Mouse (Mus musculus): ENCODE measurements at regions not wholly inside any gene's neighbourhood (a gene's known extent, or its start where the extent isn't known, plus 50 kb on each side); places are given as distances from the start of the nearest gene placed in this dataset.
A peak's percentile ranks its signal among the peaks of the same experiment; 100 is the strongest.

DNA sequence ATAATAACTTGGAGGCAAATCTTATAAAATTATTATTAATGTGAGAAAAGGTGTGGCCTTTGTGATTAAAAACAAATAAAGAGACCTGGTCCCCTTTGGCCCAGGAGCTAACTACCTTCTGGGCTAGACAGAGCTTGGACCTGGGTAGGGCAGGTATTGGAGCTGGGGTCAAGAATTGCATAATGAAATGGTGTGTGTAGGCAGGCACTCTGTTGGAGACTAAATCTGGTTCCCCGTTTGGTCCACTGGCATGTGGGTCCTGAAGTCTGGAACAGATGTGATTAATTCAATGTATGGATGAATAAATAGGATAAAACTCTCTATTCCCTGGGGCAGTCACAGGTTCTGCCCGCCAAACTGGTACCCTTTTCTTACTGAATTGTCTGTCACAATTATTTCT lies 301.3 kb upstream of the Clnk start:
- DNase-seq (ENCODE audit: low spot score in 2 of 2), result no peak

DNA sequence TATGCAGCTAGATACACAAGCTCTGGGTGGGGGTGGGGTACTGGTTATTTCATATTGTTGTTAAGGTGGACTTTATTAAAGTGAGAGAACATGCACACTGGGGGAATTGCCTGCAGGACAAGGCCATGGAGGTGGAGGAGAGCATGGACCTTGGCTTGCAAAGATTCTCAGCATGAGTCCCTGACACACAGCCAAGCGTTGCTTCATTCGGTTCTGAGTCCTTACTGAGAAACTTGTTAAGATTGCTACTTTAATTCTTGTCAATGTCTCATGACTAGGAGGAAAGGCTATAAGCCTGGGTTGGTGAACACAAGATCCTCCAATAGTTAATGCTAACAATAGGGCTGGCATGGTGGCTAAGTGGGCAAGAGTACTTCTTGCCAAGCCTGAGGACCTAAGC lies 300.3 kb upstream of the Clnk start:
- no peak for DNase-seq (ENCODE audit: low spot score in 2 of 2)

DNA sequence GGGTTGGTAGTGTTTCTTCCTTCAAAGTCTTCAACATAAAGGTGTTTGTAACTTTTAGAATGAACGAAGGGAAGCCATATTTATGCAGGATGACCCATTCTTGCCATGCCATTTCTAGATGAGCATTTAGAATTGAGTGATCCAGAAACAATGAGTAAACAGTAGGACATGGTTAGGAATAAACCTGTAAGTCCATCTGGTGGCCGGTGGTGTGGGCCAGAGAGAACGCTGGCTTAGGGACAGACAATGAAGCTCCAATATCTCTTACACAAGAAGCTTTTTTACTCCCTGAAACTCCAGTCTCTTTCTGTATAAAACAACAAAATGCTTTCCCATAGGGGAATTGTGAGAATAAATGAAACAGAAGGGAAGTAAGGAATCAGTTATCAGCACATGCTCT lies 296.9 kb upstream of the Clnk start:
- no peak for DNase-seq (ENCODE audit: low spot score in 2 of 2)

DNA sequence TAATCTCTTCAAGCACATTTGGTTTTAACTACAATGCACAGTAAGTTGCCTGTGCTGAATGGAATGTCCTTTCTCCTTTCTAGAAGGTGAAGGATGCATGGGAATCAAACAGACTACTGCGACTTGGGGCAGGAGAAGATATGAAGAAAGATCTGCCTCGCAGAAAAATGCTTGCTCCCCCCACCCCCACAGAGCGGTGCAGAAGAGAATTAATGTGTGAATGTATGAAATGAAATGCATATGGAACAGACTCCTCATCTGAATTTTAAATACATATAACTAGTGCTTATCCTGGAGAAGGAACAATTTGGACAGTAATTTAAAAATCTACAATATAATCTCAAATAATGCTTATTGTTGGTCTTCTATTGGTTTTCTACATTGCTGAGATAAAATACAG lies 283.0 kb upstream of the Clnk start:
- DNase-seq (ENCODE audit: low spot score in 2 of 2), result no peak

DNA sequence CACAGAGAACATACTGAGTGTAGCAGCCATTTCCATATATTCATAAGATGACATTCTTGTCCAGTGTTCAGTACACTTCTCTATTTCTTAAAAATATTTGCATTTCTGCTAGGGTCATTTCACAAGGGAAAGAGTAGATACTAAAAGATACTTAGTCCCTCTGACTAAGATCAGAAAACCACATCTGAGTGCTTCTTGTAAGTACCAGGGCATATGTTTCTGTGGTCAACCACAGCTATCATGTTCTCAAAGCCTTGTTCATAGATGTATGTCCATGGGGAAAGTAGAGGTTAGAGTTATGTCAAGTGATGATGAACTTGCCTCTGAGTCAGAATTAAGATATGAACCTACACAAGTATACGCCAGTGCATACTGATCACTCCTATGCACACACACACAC lies 279.2 kb upstream of the Clnk start:
- no peak for DNase-seq (ENCODE audit: low spot score in 2 of 2)

DNA sequence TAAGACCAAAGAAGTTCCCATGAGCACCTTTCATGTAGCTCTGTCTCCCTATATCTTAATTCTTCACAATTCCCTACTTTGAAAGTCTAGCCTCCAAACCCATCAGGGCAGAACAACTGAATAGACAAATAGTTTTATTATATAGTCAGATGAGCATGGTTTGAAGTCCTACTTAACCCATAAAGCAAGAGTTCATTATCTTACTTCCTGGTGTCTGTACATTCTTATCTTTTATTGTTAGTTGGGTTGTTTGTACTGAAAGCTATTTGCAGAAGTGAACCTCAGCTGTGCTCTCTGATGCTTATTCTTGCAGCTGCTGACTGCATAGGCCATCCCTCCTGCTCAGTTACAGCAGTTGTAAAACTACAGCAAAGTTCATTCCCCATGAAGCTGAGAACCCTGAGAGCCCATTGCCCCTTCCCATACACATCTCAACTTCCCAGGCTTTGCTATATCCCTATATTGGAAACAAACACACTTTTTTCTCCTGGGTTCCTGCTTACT lies 276.7 kb upstream of the Clnk start:
- no peak for DNase-seq (ENCODE audit: low spot score in 2 of 2)

DNA sequence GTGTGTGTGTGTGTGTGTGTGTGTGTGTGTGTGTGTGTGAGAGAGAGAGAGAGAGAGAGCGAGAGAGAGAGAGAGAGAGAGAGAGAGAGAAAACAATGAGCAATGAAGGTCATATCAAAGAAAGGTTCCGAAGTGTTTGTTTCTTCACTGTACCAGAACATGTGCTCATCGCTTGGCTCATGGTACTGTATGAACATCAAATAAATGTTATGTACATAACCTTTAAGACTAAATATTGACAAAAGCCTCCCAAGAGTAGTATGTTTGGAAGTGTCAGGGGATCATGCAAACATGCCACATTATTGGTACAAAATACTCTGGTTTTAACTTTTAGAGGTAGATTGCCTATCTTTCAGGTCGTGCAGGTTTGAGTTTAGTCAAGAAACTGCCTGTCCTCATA lies 275.3 kb upstream of the Clnk start:
- DNase-seq (ENCODE audit: low spot score in 2 of 2), result no peak

DNA sequence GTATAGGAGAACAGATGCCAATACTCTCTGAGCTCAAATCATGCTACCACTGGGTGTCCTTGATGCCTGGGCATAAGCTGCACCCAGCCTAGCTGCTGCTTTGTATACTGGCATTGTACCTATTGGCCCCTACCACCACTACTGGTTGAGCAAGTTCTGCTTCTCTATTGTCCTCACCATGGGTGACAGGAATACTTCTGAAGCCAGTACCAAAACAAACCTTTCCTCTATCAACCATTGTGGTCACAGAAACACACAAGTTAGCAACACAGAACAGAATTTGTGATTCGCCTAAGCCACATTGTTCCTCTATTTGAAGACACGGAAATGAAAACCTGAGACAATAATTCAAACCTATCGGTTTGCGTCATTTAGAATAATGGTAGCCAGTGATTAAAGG lies 274.3 kb upstream of the Clnk start:
- no peak for DNase-seq (ENCODE audit: low spot score in 2 of 2)

DNA sequence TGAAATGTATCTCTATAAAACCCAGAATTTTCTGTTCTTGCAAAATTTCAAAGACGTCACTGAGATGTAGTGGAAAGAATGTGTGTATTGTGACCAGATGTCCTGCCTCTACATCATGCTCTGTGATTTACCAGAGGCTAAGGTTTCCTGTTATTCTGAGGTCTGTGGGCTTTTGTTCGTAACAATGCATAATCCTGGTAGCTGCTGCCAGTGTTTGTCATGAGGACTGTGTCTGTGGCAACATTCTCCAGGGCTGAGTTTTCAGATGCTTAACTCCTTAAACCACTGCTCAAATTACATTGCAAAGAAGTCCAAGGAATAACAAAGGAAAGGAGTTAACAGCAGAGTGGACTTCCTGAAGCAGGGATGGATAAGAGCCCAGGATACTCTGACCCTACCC lies 269.0 kb upstream of the Clnk start:
- no peak for DNase-seq (ENCODE audit: low spot score in 2 of 2)

DNA sequence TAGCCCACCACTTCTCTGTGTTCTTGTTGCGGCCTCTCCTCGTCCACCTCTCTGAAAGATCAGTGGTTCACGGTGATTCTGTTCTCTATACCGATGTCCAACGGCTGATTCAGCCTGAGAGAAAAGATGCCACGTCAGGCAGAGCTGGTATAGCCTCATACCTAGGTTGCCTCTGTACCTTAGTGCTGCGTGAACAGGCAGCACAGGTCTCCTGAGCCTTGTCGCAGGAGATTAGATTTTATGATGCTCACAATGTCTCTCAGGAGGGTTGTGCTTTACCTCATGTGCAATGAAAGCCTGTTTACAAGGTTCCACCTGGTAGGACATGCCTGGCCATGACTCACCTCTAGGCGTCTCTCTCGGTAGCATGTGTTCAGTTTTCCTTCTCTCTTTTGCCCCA lies 267.6 kb upstream of the Clnk start:
- DNase-seq (ENCODE audit: low spot score in 2 of 2), result no peak

DNA sequence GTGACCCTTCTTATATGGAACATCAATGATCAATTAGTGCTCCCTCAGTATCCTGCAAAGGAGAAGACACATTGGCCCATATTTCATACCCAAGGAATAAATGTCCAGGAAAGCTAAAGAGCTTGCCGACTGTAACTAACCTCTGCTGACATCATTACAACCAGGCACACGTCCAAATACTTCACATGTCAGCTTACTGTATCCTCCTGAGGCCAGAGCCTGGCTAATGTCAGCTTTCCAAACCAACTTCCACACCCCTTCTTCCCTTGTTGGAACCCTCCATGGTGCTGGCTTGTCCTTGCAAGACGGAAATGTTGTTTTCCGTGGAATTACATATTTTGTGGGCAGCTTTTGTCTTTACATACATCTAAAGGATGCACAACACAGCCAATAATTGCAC lies 267.0 kb upstream of the Clnk start:
- DNase-seq (ENCODE audit: low spot score in 2 of 2), result no peak

DNA sequence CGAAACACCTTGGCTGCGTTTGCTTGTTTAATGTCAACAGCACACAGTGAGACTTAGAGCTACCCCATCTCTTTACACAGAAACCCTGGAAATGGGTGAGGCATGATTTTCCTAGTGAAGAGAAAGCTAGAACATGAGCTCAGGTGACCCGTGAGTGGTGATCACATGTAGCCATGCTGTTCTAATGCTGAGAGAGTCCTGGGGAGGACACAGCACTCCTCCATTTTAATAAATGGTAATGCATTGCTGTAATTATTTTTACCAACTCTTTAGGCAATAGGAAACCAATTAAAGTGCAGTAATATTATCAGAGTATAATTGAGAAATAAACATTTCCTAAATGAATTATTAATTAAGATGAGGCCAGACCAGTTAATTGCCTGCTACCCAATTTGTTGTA lies 261.8 kb upstream of the Clnk start:
- no peak for DNase-seq (ENCODE audit: low spot score in 2 of 2)

DNA sequence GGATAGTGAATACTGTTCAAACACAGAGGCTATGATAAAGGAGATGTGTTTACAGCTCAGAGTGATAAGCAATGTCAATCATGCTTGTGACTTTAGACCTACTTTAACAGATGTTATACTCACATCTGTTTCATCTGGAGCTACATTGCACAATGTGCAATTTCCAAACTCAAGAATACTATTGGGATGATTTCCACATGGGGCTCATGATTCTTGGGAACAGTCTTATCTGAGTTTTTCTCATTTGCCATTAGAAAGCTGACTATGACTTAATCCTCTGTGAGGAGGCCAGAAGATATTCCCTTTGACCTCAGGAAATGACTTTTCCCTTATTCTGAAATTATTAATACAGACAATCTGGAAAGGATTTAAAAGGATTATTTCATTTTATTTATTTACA lies 252.3 kb upstream of the Clnk start:
- no peak for DNase-seq (ENCODE audit: low spot score in 2 of 2)

DNA sequence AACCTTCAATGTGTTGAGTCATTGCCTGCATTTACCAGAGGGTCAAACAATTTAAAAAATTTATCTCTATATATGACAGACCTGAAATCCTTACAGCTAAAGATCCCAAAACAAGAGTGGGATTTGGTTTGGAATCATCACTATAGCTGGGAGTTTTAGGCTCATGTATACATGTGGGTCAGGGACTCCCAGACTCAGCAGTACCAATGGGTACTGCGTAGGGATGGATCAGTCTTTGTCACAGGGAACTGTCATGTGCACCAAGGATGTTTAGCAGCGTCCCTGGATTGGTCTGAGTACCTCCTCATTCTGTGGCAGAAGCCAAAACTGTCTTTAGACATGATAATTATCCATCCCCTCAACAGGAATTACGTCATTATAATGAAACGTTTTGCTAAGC lies 250.2 kb upstream of the Clnk start:
- DNase-seq (ENCODE audit: low spot score in 2 of 2), result no peak

DNA sequence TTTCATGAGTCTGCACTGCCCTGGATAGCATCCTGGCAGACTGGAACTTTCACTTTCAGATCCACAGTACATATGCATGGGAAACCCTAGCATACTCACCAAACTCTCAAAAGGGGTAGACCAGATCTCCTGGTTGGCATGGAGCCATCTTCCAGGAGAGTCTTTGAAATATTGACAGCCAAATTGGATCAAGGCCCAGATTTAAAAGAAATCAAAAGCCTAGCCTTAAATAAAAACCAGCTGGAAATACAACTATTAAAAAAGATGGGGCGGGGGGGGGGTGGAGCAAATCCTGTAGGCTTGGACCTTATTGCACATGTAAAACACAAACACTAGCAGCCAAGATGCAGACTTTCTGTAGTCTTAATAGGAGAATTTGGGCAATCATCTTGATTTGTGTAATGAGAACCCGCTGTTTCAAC lies 249.7 kb upstream of the Clnk start:
- DNase-seq (ENCODE audit: low spot score in 2 of 2), result no peak

DNA sequence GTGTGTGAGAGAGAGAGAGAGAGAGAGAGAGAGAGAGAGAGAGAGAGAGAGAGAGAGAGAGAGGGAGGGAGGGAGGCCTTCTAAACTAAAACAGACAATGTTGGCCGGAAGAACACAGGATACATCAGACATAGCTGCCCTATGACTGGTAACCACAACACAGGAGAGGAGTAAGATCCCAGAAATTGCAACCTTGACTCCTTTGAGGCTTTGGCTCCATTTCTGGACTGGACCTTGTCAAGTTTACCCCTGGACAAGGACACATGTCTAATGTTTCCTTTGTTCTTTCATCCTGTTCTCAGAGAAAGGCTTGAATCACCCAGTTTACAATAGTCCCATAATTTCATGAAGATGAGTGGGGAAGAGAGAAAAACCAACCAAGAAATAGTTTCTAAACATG lies 233.7 kb upstream of the Clnk start:
- DNase-seq (ENCODE audit: low spot score in 2 of 2), result no peak

DNA sequence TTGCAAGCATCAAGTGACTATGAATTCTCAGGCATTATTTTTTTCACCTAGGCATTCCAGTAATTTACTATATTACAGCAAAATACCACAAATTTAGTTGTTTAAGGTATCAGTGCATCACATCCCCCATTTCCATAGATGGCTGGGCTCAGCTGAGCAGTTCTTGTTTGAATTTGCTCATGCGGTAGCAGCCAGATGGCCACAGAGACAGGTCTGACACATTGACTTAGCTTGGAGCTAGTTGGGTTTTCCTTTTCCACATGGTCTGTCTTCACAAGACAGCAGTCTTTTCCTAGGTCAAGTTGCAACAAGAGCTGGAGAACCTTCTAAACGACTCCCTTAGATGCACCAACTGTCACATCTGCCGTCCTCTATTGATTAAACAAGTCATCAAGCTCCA lies 232.9 kb upstream of the Clnk start:
- no peak for DNase-seq (ENCODE audit: low spot score in 2 of 2)

DNA sequence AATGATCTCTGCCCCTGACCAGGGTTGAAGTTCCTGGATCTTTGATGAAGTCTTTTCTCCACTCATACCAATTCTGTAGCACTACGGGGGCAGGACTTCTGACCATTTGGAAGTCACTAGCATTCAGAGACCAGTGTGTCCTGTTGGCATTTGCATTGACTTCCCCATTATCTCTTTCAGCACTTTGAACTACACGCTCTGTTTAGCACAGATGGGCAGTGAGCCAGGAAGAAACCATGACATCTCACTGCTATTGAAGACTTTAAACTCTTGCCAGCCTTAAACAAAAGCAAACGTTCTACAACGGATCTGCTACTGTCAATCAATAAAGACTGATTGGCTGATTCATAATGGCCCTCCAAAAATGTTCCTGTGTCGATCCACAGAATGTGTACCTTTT lies 222.5 kb upstream of the Clnk start:
- DNase-seq (ENCODE audit: low spot score in 2 of 2), result no peak

DNA sequence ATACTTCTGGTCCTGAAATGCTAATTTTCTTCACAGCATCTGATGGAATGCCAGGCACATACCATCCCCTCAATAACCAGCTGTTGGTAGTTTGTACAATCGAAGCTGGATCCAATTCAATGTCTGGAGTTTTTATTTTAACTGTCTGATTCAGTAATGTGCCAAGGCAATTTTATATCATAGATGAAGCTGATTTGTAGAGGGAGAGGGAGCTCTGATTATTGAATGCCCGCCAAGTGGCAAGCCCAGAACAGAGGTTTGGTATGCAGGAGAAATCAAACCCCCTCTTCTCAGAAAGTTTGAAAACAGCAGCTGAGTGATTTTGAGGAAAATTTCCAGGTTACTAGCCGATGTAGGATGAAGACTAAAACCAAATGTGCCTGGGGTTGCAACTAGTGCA lies 218.3 kb upstream of the Clnk start:
- no peak for DNase-seq (ENCODE audit: low spot score in 2 of 2)

DNA sequence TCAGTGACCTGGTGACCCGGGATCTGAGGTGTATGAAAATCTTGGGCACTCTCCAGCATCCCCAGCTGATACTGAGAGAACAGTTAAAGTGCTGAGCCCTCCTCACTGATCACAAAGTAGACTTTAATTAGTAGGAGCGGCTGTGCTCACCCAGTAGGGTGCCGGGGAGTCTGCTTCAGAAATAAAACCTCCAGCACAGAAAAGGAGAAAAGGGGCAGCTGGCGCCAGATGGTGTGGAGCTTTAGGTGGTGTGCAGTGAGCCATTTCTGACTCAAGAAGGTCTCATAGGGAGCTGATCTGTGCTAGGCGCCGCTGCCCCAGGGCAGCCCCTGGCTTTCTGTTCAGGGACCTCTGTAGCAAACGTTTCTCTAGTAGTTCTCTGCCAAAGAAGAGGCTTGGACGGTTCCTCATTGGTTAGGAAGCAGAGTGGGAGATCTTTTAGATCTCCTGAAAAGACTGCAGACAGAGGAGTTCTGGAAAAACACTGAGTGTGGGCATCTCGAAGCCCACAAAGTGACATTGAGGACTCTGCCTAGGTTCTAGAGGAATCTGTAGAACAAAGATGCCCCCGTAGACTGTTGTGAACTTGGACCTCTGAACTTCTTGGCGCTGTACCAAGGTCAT lies 200.1 kb upstream of the Clnk start:
- DNase-seq (ENCODE audit: low spot score in 2 of 2), result peak; percentile 9 to 25

DNA sequence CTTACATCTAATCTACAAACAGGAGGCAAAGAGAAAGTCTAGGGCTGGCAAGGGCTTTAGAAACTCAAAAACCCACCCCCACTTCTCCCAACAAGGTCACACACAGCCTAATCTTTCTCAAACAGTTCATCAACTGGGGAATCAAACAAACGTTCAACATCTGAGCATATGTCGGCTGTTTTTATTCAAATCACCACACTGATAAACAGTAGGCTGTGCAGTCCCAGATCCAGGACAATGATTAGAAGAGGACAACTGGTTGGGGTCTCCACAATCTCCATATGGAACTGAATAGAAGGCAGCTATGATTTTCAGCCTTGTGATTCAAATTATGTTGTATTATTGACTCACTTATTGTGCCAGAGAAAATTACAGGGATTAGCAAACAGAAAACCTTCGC lies 193.1 kb upstream of the Clnk start:
- DNase-seq (ENCODE audit: low spot score in 2 of 2), result no peak

DNA sequence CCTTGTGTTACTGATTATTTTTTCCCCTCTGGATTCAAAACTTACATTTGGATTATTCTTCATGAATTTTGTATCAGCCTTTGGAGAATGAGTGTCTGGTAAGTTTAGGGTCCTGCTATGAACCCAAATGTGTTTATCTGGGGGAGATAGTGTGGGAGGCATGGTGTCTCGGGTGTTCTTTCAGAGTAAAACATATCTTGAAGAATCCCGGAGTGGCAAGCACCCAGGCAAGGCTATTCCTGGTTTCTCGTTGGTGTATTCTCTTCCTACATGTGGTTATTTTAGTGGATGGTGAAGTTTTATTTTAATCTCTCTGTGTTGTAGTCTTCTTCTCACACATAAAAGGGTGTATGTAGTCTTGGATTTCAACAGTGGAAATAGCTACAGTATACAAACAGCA lies 186.4 kb upstream of the Clnk start:
- DNase-seq (ENCODE audit: low spot score in 2 of 2), result peak; percentile 51 to 59

DNA sequence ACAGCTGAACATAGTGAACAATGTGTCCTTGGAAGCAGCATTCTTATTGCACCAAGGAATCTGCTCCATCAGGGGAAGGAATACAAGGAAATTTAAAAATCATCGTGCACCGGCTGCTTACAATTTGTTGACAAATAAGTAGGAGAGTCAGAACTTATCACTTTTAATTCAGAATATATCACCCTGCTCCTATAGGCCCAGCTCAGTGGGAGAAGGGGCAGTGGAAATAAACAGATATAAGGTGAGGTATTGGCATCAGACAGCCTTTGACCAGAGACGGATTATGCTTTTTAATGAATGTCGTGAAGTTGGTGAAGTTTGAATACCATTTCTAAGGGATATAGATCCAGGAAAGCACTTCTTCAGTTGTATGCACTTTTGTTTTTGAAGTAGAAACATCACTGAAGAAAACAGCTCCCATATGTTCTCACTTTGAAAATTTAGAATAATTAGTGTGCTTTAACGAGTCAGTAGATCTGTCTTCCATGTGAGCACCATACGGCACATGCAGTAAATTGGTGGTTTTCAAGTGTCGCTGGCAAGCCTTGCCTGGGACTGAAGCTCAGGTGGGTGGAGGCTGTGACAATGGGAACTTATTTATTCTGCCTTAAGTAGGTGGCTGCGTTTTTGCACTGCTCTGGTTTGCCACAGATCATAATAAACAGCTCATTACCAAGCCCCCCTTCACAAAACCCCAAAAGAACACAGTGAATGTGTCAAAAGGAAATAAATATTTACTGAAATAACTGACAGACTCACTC lies 176.1 kb upstream of the Clnk start:
- DNase-seq (ENCODE audit: low spot score in 2 of 2), result peak; percentile 69 to 73

DNA sequence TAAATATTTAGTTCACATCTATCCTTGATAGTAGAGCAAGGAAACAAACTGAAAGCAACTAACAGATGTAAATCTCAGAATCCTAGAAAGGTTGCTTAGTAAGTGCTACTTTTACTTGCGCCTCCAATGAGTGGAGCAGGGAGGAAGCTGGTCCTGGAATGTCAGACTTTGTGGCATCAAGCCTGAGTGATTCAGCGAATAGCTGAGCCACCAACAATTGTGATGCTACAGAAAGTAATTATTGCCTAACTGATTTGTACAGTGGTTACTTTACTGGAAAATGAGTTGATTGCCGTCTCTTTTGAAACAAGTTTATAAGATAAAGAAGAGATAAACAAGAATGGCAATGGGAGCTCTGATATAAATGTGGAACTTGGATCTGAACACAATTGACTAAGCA lies 173.9 kb upstream of the Clnk start:
- no peak for DNase-seq (ENCODE audit: low spot score in 2 of 2)
